Mouse (Mus musculus): ENCODE measurements around the gene Hpn.
A peak's percentile ranks its signal among the peaks of the same experiment; 100 is the strongest.

The Hpn gene

DNA sequence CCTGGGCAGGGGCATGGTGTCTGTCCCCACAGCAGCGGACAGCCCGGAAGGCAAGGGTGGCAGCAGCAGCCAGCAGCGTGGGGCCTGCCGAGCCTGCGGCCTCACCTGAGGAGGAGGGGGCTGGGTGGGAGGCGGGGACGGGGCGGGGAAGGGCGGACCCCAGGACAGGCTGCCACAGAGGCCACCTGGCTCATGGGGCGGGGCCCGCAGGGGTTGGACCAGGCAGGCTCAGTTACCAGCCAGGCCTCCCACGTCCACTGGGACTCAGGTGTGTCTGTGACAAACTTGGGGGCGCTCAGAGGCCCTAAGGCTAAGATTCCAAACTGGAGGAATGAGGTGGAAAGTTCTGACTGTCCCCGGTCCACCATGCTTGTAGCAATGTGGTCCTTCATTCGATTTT lies at the start of gene Hpn:
Hpn (minus strand) TSS at position 109 of the 400 bp plus-strand sequence.
- DNase-seq = no peak

DNA sequence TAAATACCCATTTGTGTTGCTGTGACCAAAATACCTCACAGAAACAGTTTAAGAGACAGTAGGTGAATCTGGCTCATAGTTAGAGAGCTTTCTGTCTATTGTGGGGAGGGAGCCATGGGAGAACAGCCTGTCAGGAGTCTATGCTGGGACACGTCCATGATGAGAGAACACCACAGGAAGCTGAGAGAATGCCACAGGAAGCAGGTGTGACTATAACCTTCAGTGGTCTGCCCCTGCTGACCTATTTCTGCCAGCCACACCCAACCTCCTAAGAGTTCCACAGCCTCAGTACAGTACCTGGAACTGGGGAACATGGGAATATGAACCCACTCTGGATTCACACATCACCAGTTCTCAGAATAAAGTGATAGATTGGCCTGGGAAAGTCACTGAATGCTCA lies 49.7 kb upstream of the Hpn start:
- DNase-seq = no peak

DNA sequence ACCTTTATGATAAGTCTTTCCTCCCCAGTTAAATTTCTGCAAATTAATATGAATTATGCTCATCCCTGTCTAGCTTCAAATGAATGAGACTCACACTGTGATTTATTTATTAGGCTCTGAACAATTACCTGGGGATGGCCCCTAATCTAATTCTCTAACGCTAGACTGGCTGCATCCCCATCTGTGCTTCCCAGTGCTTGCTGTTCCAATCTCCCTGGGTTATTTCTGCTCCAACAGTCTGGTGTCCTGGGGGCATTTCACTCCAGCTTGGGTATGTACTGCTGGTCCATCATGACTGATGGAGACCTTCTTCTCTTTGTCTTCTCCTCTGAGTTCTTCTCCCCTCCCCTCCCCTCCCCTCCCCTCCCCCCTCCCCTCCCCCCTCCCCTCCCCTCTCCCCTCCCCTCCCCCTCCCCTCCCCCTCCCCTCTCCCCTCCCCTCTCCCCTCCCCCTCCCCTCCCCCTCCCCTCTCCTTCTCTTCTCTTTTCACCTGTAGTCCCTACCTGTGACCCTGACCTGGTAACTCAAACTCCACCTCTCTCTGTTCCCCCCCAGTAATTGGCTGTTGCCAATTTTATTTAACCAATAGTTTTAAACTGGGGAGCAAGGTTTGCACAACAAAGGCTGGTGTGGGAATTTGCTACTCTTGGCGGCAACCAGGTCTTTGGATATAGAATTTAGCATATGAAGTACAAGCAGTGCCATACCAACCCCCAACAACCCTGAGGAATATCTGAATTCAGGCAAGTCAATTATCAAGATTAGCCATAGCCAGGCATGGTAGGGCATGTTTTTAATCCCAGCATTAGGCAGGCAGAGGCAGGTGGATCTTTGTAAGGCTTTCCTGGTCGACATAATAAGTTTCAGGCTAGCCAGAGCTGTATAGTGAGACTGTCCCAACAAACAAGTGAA lies 48.8 kb upstream of the Hpn start:
- DNase-seq = no peak

DNA sequence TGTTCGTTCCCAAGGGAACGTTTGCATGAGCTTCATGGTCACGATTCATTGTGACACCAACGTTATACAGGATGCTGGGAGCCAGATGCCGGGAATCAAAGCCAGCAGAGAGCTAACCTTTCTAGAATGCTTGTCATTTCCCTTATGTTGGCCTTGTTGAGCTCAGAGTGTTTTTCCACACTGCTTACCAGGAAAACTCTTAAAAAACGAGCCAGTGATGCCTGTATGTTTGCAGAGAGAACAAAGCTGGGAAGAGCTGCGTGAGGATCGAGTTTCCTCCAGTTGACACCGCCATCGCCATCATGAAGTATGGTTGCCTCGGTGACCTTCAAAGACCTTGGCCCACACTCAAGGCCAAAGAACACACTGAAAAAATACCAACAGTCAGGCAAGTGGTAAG lies 47.2 kb upstream of the Hpn start:
- DNase-seq = no peak

DNA sequence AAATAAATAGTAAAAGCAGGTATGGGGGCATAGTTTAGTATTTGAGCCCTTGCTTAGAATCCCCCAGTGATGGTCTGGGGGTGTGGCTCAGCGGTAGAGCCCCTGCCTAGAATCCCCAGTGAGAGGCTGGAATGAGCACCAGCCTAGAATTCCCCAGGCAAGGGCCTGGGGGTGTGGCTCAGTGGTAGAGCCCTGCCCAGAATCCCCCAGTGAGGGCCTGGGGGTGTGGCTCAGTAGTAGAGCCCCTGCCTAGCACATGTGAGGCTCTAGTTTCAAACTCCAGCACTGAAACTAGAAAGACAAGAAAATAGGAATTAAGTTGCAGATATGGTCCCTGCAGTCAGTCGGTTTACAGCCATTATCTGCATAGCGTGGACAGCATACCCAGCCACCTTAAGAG lies 46.7 kb upstream of the Hpn start:
- DNase-seq = no peak

DNA sequence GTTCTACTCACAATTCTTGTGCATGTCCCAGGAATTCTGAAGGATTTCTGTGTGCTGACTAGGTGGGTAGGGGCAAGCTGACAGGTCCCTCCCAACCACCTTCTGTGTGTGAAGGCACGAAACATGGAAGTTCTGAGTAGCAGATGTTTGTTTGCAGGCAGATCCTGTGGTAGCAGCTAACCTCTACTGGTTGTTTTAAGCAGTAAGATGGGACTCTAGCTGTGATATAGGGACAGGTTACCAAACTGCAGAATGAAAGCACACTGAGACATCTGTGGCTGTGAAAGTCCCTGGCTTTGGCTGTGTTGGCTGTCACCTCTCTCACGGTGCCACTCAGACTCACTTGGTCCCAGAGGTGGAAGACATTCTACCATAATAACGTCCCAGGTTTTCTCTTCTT lies 46.2 kb upstream of the Hpn start:
- no peak for DNase-seq

DNA sequence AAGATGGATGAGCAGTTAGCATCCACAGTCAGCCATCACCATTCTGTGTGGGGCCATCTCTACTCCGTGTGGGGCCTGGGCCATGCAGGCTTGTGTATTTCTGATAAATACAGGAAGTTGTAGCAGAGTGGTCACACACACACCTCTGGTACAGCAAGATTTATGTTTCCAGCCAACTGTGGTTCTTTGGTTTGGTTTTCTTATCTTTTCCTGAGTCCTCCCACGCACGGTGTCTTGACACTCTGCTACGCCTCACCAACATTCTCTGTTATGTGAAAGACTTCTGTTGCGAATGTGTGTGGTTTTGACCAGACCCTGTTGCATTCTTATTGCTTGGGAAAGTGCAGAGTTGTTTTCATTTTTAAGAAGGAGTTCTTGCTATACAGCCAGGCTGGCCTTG lies 45.7 kb upstream of the Hpn start:
- DNase-seq = no peak

DNA sequence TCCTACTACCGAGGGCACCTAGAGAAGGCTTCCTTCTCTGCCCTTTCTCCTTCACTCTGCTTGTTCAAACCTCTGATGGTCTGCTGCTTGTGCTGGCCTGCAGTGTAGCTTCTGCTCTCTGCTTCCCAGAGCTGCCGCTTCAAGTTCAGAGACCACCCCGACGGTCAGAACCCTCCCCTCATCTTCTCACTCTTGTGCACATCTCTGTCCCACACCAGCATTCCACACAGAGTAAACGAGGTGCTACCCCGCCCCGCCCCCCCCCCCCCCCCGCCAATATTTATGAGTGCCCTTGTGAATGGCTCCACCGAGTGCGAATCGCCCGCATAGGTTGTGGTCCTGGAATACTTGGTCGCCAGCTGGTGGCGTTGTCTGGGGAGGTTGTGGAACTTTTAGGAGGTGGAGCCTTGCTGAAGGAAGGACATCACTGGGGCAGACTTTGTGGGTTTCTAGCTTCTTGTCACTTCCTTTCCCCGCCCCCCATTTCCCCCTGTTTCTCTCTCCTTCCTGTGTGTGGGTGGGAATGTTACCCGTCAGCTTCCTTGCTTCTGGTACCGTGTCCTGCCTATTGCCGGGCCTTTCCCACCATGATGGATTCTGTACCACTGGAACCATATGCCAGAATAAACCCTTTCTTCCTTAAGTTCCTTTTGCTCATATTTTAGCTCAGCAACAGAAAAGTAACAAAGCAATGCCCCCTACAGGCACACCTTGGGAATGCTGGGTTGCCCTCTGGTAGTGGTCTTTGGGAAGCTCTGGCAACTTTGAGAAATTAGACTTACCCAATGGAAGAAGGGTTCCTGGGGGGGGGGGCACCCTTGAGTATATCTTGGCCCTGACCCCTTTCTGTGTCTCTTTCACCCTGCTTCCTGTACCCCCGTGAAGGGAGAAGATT lies 41.2 kb upstream of the Hpn start:
- DNase-seq = peak; percentile 42

DNA sequence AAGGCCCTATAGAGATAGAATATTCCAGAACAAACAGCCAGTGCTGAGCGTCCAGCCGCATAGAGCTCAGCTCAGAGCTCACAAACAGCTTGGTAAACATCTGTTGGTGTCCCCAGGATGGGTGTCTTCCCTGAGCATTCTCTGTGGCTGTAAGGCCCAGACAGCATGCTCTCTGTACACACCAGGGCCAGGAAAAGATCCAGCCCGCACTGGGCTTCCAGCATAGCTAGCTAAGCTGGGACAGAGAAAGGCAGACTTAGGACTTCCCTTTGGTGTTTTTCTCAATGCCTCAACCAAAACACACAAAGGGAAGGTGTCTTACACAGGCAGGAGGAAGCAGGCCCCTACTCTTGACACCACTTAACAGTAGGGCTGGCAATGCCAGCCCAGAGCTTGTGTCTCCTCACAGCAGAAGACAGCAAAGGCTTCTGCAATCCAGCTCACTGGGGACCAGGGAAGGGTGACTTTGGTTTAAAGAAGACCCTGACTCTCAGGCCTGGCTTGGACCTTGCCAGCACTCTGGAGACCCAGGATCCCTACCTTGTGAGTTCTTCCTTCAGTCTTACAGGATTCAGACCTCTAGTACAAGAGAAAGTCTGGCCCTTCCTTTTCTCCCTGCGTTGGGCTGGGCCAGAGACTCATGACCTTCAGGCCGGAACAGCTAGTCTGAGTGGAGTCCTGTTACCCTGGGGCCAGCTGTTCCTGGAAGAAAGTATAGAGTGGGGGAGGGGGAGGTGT lies 40.4 kb upstream of the Hpn start, which contains the start of gene Gramd1a:
Gramd1a (minus strand) TSS at position 601 of the 738 bp plus-strand sequence.
- DNase-seq = no peak

DNA sequence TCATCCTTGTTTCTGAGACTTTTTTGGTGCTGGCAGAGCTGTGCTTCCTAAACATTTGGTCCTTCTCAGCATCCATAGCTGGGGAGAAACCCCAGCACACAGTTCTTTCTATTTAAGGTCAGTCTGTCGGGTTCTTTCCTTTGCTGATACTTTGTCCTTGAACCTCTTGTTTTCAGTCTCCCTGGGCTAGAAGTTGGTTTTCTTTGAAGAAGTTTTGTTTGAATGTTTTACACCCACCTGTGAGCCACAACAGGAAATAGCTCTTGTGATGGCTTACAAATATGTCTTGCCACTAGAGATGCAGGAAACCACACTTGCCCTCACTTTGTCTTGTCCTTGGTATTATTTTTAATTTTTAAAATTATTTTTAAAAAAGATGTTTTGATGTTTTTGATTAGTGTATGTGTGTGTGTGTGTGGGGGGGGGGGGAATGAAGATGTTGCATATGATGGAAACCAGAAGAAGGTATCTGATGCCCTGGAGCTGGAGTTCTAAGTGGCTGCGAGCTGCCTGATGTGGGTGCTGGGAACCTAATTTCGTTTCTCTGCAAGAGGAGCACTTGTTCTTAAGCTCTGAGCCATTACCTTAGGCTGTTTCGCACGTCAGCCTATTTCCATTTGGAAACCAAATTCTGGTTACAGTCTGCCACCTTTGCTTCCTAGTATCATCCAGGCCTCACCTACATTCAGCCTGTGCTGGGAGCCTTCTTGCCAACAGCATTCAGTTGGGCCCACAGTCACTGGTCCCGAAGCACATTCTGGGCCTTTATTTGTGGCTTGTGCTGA lies 38.6 kb upstream of the Hpn start:
- no peak for DNase-seq

DNA sequence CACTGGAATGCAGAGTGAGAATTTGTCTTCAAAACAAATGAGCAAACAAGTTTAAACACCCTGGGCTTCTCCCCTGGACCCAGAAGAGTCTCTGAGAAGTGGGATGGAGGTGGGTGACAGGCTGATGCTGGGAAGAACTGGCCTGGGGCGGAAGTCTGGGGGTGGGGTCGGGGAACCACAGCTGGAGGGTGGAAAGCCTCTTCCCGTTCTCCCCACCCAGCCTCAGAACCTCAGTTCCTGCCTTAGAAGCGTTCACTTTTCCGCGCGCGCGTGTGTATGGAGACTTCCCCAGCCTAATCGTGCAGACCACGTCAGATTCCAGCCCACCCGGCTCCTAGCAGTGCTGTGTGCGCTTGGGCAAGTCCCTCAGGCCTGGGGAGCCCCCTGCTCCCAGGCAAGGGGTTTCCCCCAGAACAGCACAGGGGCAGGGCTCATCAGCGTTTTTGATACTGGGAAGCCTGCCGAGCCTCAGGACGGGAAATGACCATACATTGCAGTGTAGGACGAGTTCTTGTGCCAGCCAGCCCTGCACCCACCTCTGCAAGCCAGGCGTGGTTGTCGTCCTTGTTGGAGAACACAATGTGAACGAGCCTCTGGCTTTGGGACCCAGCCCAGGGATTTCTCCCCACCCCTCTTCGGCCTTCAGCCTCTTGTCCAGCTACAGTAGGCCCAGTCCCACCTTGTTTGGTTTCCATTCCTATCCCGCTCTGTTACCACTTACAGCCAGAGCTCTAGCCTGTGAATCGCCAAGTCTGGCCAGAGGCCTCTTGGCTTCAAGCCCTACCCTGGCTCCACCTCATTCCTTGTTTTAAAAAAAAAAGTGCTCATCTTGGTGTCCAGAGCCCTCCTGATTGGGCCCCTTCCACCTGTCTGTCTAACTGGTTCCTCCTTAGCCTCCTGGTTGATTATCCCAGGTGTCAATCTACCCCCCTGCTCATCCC lies 36.5 kb upstream of the Hpn start:
- peak; percentile 70 for DNase-seq

DNA sequence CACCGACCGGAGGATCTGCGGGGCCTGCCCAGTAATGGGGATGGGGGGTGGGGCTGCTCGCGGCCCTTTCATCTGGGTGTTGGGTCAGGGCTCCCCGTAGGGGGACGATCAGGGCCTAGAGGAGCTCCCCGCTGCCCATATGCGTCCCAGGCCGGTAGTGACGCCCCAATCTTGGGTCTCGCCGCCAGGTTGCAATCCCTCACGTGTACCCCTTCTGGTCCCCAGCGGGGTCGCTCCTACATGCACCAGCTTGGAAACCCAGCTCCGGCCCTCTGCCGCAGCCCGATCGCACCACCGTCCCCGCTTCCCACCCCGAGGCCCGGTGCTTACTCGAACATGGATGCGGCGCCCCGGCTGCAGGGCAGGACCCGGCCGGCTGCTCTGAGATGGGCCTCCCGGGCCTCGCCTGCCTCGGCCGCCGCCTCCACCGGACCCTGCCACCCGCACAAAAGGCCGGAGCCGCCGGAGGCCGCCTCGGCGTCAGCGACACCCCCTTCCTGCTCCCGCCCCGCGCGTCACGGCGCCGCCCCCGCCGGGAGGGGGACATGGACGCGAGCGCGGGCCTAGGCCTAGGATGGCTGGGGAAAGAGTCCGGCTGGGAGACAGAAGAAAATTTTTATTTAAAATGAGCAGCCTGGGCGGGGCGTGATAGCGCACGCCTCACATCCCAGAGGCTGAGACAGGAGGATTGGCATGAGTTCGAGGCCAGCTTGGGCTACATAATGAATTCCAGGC lies 35.6 kb upstream of the Hpn start:
- DNase-seq = peak; percentile 93 to 95

DNA sequence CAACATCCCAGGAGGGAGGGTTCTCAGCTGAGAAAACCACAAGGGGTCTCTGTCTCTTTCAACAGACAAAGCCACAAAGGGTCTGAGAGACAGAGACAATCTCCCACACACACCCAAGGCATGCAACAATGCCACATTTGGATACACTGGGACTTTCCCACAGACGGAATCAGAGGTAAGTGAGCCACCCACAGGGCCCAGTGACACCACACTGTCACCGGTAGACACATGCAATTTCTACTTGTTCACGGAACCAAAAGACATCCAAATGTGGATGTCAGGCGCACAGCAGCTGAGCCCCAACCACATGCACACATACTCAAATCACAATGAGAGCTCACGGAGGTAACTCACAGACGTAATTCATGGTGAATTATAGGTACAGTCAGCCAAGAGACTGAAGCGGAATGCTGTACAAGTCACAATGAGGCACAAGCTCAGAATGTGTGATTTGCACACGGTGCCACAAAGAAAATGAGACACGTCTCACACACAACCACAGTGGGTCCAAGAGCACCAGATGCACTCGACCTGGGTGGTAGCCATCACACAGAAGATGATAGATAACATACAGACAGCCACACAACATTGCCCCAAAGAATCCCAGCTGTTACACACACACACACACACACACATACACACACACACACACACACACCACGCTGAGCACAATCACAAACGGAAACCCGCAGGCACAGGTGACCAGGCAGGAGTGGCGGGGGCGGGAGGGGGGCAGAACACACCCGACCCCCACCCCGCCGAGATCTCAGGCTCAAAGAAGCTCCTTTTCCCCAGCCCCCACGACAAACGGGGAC lies 34.9 kb upstream of the Hpn start:
- peak; percentile 32 to 62 for DNase-seq

DNA sequence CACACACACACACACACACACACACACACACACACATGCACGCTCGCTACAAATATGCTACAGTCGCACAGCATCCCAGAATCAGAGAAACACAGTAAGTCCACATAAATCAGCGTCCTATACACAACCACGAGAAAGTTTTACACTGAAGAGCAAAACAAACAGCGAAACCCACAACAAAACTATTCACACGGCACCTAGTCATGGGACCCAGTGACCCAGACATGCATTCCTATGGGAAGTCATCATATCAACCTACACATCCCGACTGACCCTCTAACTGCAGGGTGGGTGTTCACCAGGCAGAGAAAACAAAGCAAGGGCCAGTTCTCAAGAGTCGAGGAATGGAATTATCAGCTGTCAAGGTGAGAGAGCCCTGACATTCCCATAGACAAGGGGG lies 34.2 kb upstream of the Hpn start:
- DNase-seq = no peak

DNA sequence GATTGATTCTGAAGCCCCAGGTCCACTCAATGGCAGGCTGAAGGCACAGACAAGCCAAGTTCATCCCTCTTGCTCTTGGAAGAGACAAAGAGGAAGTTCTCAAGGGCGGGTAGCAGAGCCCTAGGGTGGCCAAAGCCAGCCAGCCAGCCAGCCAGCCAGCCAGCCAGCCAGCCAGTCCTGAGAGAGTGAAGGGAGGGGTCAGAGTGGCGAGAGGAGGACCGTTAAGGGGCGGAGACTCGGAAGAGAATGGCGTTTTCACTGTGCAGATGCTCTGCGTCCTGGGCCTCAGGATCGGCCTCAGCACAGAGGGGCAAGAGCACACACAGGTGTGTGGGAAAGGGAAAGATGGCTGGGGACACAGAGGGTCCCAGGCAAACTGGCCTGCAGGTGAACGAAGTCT lies 33.7 kb upstream of the Hpn start:
- peak; percentile 77 to 84 for DNase-seq

DNA sequence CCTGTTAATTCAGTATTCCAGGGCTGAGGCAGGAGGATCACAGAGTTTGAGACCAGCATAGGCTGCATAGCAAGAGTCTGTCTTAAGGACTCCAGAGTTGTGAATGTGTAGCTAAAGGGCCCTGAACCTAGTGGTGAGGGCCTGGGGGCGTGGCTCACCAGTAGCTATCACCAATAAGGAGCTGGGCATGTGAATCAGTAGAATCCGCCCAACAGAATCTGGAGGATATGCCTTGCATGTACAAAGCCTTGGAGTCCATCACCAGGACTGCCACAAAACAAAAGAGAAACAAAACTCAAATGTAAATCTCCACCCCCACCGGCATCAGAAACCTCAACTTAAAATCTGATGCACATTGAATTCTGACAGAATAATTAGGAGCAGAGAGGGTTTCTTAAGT lies 33.0 kb upstream of the Hpn start:
- DNase-seq = no peak

DNA sequence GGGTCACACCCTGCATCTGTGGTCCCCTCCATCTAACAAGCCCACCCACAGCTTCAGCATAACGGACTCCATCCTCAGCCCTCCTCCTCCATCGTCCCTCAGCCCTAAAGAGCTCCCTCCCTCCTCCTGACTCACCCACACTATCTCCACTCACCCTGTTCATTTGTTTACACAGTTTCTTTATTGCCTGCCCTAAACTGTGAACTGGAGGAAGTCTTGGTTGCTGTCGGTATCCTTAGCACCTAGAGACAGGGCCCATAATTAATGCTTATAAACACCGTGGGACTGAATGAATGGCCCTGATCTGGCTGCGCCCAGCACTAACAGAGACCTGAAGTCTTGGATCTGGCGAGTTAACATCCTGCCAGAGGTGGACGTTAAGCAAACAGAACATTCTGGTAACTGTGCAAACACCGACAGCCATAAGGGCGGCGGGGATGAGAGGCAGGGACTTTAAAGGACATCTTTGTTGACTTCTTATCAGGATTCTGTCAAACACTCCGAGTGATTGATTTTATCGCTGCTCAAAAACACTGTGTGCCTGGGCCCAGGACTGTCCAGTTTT lies 30.6 kb upstream of the Hpn start:
- DNase-seq = no peak

DNA sequence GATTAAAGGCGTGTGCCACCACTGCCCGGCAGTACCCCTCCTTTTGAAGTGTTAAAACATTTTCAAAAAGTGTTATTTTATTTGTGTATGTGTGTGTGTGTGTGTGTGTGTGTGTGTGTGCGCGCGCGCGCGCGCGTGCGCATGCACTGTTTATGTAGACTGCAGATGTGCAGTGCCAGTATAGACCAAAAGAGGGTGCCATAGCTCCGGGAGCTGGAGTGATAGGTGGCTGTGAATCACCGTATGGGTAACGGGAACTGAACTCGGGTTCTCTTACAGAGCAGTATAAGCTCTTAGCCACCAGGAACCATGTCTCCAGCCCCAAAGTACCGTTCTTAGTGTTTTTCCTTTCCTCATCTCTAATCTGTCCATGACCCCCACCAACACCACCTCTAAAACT lies 29.8 kb upstream of the Hpn start:
- no peak for DNase-seq

DNA sequence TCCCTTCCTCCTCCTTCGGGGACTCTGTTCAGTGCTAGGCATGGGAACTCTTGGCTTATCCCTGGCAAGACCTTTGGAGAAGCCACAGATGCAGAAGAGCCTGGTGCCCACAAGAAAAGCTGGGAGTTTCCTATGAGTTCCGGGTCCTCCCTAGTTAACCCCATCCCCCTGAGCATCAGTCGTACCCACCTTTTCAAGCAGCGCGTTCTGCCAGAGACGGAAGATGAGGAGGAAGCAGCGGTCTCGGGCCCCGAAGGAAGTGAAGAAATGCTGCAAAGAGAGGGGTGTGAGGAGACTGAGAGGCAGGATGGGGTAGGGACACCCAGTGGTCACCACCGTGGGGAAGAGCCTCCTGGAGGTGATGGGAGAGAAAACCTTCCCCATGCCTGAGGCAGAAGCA lies 25.9 kb upstream of the Hpn start:
- no peak for DNase-seq
